Mouse (Mus musculus) adrenal gland, postnatal 14 days (tissue): ENCODE data around the gene Rfpl4. TPM values are rescaled to one million over a fixed set of nuclear protein-coding genes. Genes with fewer than 3 reads are reported as not detected.
A peak's percentile ranks its signal among the peaks of the same experiment; 100 is the strongest.
"Not testable (repeated sequence)": the region's sequence is repeated elsewhere in the genome, so short reads cannot be mapped to it uniquely, and the experiment has no call there.

Experiments used
- DNase-seq: peaks from one replicate; pipeline ENCODE4 v3.0.0; 2021; ENCODE audit warnings: mixed read lengths
- long read RNA-seq, 2 experiments: library from polyadenylated mRNA; stranded (forward); transcript quantifications; one replicate each; pipeline ENCODE4 v2.0.0; 2021
- total RNA-seq: library from RNA; stranded (reverse); gene quantifications from 2 replicates; pipeline ENCODE4 v1.2.3, GENCODE M21; 2021

The Rfpl4 gene
- total RNA-seq = not detected in 2 replicates
- long read RNA-seq, experiment 1 = 0 reads
- long read RNA-seq, experiment 2 = 0 reads

- no peak for DNase-seq
These were observed at the start of gene Rfpl4 for GRCm38 (mm10) chr7:5116850-5117249. Rfpl4 (minus strand) TSS chr7:5116950.

GRCm38 (mm10) chr7:5149570-5149969, 32.8 kb upstream of the Rfpl4 start, which contains the start of gene Vmn1r55:
Vmn1r55 (minus strand) TSS chr7:5149670.
- not testable (repeated sequence) for DNase-seq

- peak; percentile 91 for DNase-seq
These were observed 9.0 kb upstream of the Rfpl4 start, which contains the start of gene Rasl2-9 for GRCm38 (mm10) chr7:5125549-5126406. Rasl2-9 (minus strand) TSS chr7:5125950.

GRCm38 (mm10) chr7:5125078-5125477, 8.3 kb upstream of the Rfpl4 start:
- no peak for DNase-seq

GRCm38 (mm10) chr7:5112701-5113100, 4.0 kb downstream of the Rfpl4 start:
- no peak for DNase-seq

GRCm38 (mm10) chr7:5109301-5109700, 7.4 kb downstream of the Rfpl4 start:
- DNase-seq = no peak

- no peak for DNase-seq
These were observed 8.5 kb downstream of the Rfpl4 start for GRCm38 (mm10) chr7:5108272-5108671.

GRCm38 (mm10) chr7:5102564-5102963, 14.2 kb downstream of the Rfpl4 start:
- no peak for DNase-seq

- DNase-seq = no peak
These were observed 15.6 kb downstream of the Rfpl4 start for GRCm38 (mm10) chr7:5101066-5101663.

- no peak for DNase-seq
These were observed 17.0 kb downstream of the Rfpl4 start for GRCm38 (mm10) chr7:5099796-5100195.

GRCm38 (mm10) chr7:5098769-5099168, 18.0 kb downstream of the Rfpl4 start:
- no peak for DNase-seq

GRCm38 (mm10) chr7:5092831-5093510, 23.8 kb downstream of the Rfpl4 start:
- DNase-seq = no peak

- no peak for DNase-seq
These were observed 24.4 kb downstream of the Rfpl4 start for GRCm38 (mm10) chr7:5092381-5092780.

- DNase-seq = peak; percentile 43
These were observed 25.6 kb downstream of the Rfpl4 start for GRCm38 (mm10) chr7:5091008-5091728.

GRCm38 (mm10) chr7:5089853-5090252, 26.9 kb downstream of the Rfpl4 start:
- DNase-seq = no peak

GRCm38 (mm10) chr7:5087886-5088285, 28.9 kb downstream of the Rfpl4 start:
- DNase-seq = no peak

GRCm38 (mm10) chr7:5086921-5087440, 29.8 kb downstream of the Rfpl4 start:
- DNase-seq = no peak

GRCm38 (mm10) chr7:5085512-5085911, 31.2 kb downstream of the Rfpl4 start:
- DNase-seq = no peak

GRCm38 (mm10) chr7:5083325-5084105, 33.2 kb downstream of the Rfpl4 start:
- peak; percentile 40 for DNase-seq

GRCm38 (mm10) chr7:5081939-5082338, 34.8 kb downstream of the Rfpl4 start:
- no peak for DNase-seq

- DNase-seq = no peak
These were observed 35.5 kb downstream of the Rfpl4 start for GRCm38 (mm10) chr7:5081241-5081640.
